Mouse (Mus musculus): Measurements from ENCODE around the gene Fbxo39.

DNA sequence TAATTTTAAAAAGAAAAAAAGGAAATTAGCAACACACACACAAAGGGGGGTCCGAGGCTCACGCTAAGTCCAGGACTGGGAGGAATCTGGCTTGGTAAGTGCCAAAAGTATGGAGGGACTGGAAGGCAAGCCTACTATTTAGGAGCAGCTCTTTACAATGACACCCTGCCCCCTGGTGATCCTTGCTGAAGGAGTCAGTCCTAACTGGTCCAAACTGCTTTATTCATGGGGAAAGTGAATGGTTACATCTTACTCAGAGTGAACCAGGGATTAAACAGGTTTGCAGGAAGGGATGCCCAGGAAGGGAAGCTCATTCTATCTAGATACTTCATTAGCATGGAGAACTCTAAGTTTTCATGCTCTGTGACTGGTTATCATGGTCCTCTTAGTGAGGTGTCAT lies 27.1 kb upstream of the Fbxo39 start:
- TF ChIP-seq POLR2A (IDR thresholded peaks at IDR 0.05; ENCODE audit: extremely low read depth, insufficient read depth, low read length) (no peak), CTCF (IDR thresholded peaks at IDR 0.05; ENCODE audit: low read depth, low read length) (no peak)

All from liver, adult 2 months (tissue).